In the genomic region with DNA sequence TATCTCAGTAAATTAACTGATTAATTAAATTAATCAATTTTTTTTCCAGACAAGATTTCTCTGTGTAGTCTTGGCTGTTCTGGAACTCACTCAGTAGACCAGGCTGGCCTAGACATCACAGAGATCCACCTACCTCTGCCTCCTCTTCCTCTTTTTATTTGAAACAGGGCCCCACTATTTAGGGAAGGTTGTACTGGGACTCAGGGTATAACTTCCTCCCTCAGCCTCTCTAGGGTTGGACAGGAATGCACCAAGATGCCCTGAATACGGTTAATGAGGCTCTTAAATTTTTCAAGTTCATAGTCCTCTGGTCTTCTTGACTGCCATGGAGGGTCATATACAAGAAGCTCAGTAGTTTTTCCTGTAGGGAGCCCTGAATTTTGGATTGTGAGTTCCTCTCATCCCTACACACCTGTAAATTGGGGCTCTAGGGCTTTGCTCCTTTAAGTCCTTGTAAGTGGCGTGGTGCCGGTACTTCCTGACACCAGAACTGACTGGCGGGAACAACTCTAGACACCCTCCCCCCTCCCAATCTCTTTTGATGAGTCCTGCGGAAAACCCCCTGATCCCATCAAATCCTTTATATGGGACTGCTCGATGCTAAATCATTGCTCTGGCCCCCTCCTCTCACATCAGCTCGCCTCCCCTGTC, we compare ENCODE assay signal across 8 mouse cellular contexts. TPM values are rescaled to one million over a fixed set of nuclear protein-coding genes. Genes with fewer than 3 reads are reported as not detected.
A peak's percentile ranks its signal among the peaks of the same experiment; 100 is the strongest.
DNase-seq lines count a peak whose midpoint lies in the region; ATAC-seq and TF ChIP-seq lines count a peak whose summit lies in the region.

No protein-coding gene starts in this region.

- no peak for TF ChIP-seq CTCF in spleen, adult 2 months (IDR thresholded peaks at IDR 0.05; ENCODE audit: extremely low read depth, insufficient read depth, insufficient read length, insufficient replicate concordance)

- H3K4me1 ChIP-seq in spleen, adult 2 months (ENCODE audit: control insufficient read depth, insufficient read depth, insufficient read length), result peaks cover 18% of the 10 kb centered on the region
- peaks cover 16% of the 10 kb centered on the region for H3K4me1 ChIP-seq in forebrain, embryonic 12.5 days
- peaks cover 17% of the 10 kb centered on the region; the same call in 1 of the 2 replicates for H3K4me1 ChIP-seq in limb, embryonic 12.5 days (replicated peaks)
- H3K4me1 ChIP-seq in neural tube, embryonic 15.5 days, result peaks cover 25% of the 10 kb centered on the region

- no peak for ATAC-seq in forebrain, embryonic 12.5 days (ENCODE audit: low FRiP score)
- 0 out of 2 replicates have a peak, but pooled peaks have one; percentile 28 for ATAC-seq in limb, embryonic 12.5 days (ENCODE audit: insufficient number of reproducible peaks, insufficient read depth, low FRiP score, low TSS enrichment, low read depth)
- no peak; the same call in 1 of the 2 replicates for ATAC-seq in neural tube, embryonic 15.5 days (ENCODE audit: low FRiP score)
- no peak for ATAC-seq in cerebellum, adult (ENCODE audit: insufficient number of reproducible peaks, low FRiP score, low TSS enrichment)

- H3K9me3 ChIP-seq in forebrain, embryonic 12.5 days, result no peaks in the 10 kb centered on the region
- no peaks in the 10 kb centered on the region for H3K9me3 ChIP-seq in limb, embryonic 12.5 days
- no peaks in the 10 kb centered on the region for H3K9me3 ChIP-seq in neural tube, embryonic 15.5 days (replicated peaks)

- peak overlapping the region; percentile 66 for H3K27ac ChIP-seq in spleen, adult 2 months (ENCODE audit: insufficient read depth, low read length)
- 0 out of 2 replicates have a peak overlapping the region, but pooled peaks have one; percentile 19 for H3K27ac ChIP-seq in forebrain, embryonic 12.5 days
- H3K27ac ChIP-seq in limb, embryonic 12.5 days, result peak overlapping the region; percentile 81; the same call in 1 of the 2 replicates
- peak overlapping the region; percentile 88 for H3K27ac ChIP-seq in neural tube, embryonic 15.5 days (replicated peaks)

- H3K4me3 ChIP-seq in spleen, adult 2 months (ENCODE audit: extremely low read depth, insufficient read depth, insufficient read length), result peak overlapping the region; percentile 91
- peak overlapping the region; percentile 93 for H3K4me3 ChIP-seq in forebrain, embryonic 12.5 days (replicated peaks)
- peak overlapping the region; percentile 88 for H3K4me3 ChIP-seq in limb, embryonic 12.5 days (replicated peaks)
- H3K4me3 ChIP-seq in neural tube, embryonic 15.5 days (replicated peaks), result peak overlapping the region; percentile 95

- H3K36me3 ChIP-seq in spleen, adult 2 months (ENCODE audit: control insufficient read depth, insufficient read depth, low read length), result no peaks in the 10 kb centered on the region
- peaks cover 7% of the 10 kb centered on the region for H3K36me3 ChIP-seq in forebrain, embryonic 12.5 days (replicated peaks)
- H3K36me3 ChIP-seq in limb, embryonic 12.5 days, result peaks cover 10% of the 10 kb centered on the region
- H3K36me3 ChIP-seq in neural tube, embryonic 15.5 days, result no peaks in the 10 kb centered on the region

- no peak for DNase-seq in spleen, adult 2 months (ENCODE audit: low read depth in 1 of 2, low spot score in 2 of 2)
- DNase-seq in spleen, postnatal 4 days (ENCODE audit: low spot score in 2 of 2), result no peak
- no peak for DNase-seq in layer of hippocampus, adult 9-10 months (ENCODE audit: low spot score)
- DNase-seq in left cerebral cortex, adult 8-10 months (ENCODE audit: low spot score in 2 of 2), result no peak

- no peaks in the 10 kb centered on the region for H3K27me3 ChIP-seq in spleen, adult 2 months (ENCODE audit: control insufficient read depth, insufficient read depth, low read length)
- H3K27me3 ChIP-seq in forebrain, embryonic 12.5 days, result 0 out of 2 replicates have a peak, but pooled peaks cover 3% of the 10 kb centered on the region
- no peaks in the 10 kb centered on the region for H3K27me3 ChIP-seq in limb, embryonic 12.5 days
- no peaks in the 10 kb centered on the region for H3K27me3 ChIP-seq in neural tube, embryonic 15.5 days (replicated peaks)

- peak overlapping the region; percentile 81 for H3K9ac ChIP-seq in forebrain, embryonic 12.5 days
- peak overlapping the region; percentile 92 for H3K9ac ChIP-seq in limb, embryonic 12.5 days (replicated peaks)
- H3K9ac ChIP-seq in neural tube, embryonic 15.5 days (replicated peaks), result peak overlapping the region; percentile 91

- WGBS in spleen, adult 2 months, result 3% methylated on average over 7 of the region's 7 CpGs
- WGBS in forebrain, embryonic 12.5 days, result 6% methylated on average over 7 of the region's 7 CpGs
- 4% methylated on average over 7 of the region's 7 CpGs for WGBS in limb, embryonic 12.5 days
- WGBS in neural tube, embryonic 15.5 days, result 5% methylated on average over 7 of the region's 7 CpGs

- no peak for TF ChIP-seq POLR2A in spleen, adult 2 months (IDR thresholded peaks at IDR 0.05; ENCODE audit: low read depth, low read length)

- peak overlapping the region; percentile 79 for H3K4me2 ChIP-seq in forebrain, embryonic 12.5 days
- H3K4me2 ChIP-seq in limb, embryonic 12.5 days, result peak overlapping the region; percentile 68
- H3K4me2 ChIP-seq in neural tube, embryonic 15.5 days, result peak overlapping the region; percentile 79

RNA-seq across cellular contexts. Expression of gene Bri3bp, which starts 0.7 kb away (rescaled TPM):
- polyA plus RNA-seq in spleen, adult 2 months (2012; rRNA removed), result 21.2 and 21.5 TPM in 2 replicates
- polyA plus RNA-seq in forebrain, embryonic 12.5 days (2016; fragmentation: Nextera tagmentation; extraction: Ambion mirVana), result 37.4 and 43.0 TPM in 2 replicates
- polyA plus RNA-seq in limb, embryonic 12.5 days (2016; fragmentation: Nextera tagmentation; extraction: Ambion mirVana), result 40.3 and 40.7 TPM in 2 replicates
- polyA plus RNA-seq in neural tube, embryonic 15.5 days (2015; fragmentation: Nextera tagmentation; extraction: Ambion mirVana), result 37.3 and 40.6 TPM in 2 replicates
- total RNA-seq in left cerebral cortex, adult 8-10 months (2022), result 10 to 100 TPM; 81.9 to 94.4 (median 86.6) TPM

RNA-seq across cellular contexts. Expression of gene Dhx37, which starts 6.8 kb away (rescaled TPM):
- 17.0 and 21.0 TPM in 2 replicates for polyA plus RNA-seq in spleen, adult 2 months (2012; rRNA removed)
- 16.5 and 17.1 TPM in 2 replicates for polyA plus RNA-seq in forebrain, embryonic 12.5 days (2016; fragmentation: Nextera tagmentation; extraction: Ambion mirVana)
- polyA plus RNA-seq in limb, embryonic 12.5 days (2016; fragmentation: Nextera tagmentation; extraction: Ambion mirVana), result 16.1 and 16.5 TPM in 2 replicates
- 9.9 and 10.9 TPM in 2 replicates for polyA plus RNA-seq in neural tube, embryonic 15.5 days (2015; fragmentation: Nextera tagmentation; extraction: Ambion mirVana)
- total RNA-seq in left cerebral cortex, adult 8-10 months (2022), result 10 to 100 TPM in 3 of 4 experiments, 1 to 10 TPM in 1; 9.4 to 12.9 (median 11.7) TPM

RNA-seq across cellular contexts. Expression of gene Aacs, which starts 34.9 kb away (rescaled TPM):
- polyA plus RNA-seq in spleen, adult 2 months (2012; rRNA removed), result 23.4 and 27.1 TPM in 2 replicates
- polyA plus RNA-seq in forebrain, embryonic 12.5 days (2016; fragmentation: Nextera tagmentation; extraction: Ambion mirVana), result 54.8 and 62.3 TPM in 2 replicates
- polyA plus RNA-seq in limb, embryonic 12.5 days (2016; fragmentation: Nextera tagmentation; extraction: Ambion mirVana), result 35.7 and 40.1 TPM in 2 replicates
- polyA plus RNA-seq in neural tube, embryonic 15.5 days (2015; fragmentation: Nextera tagmentation; extraction: Ambion mirVana), result 92.1 and 103 TPM in 2 replicates
- total RNA-seq in left cerebral cortex, adult 8-10 months (2022), result 10 to 100 TPM; 40.9 to 49.1 (median 44.4) TPM

RNA-seq across cellular contexts. Expression of gene Ubc, which starts 50.7 kb away (rescaled TPM):
- polyA plus RNA-seq in spleen, adult 2 months (2012; rRNA removed), result 316 and 423 TPM in 2 replicates
- 1,113 and 1,114 TPM in 2 replicates for polyA plus RNA-seq in forebrain, embryonic 12.5 days (2016; fragmentation: Nextera tagmentation; extraction: Ambion mirVana)
- polyA plus RNA-seq in limb, embryonic 12.5 days (2016; fragmentation: Nextera tagmentation; extraction: Ambion mirVana), result 1,024 and 1,053 TPM in 2 replicates
- 1,353 and 1,380 TPM in 2 replicates for polyA plus RNA-seq in neural tube, embryonic 15.5 days (2015; fragmentation: Nextera tagmentation; extraction: Ambion mirVana)
- total RNA-seq in left cerebral cortex, adult 8-10 months (2022), result 100 to 1,000 TPM; 799 to 904 (median 900) TPM

RNA-seq across cellular contexts. Expression of gene Gm10382, which starts 51.6 kb away (rescaled TPM):
- 0.08 and 0.15 TPM in 2 replicates for polyA plus RNA-seq in spleen, adult 2 months (2012; rRNA removed)
- polyA plus RNA-seq in forebrain, embryonic 12.5 days (2016; fragmentation: Nextera tagmentation; extraction: Ambion mirVana), result 0.91 and 0.97 TPM in 2 replicates
- 0.39 and 0.46 TPM in 2 replicates for polyA plus RNA-seq in limb, embryonic 12.5 days (2016; fragmentation: Nextera tagmentation; extraction: Ambion mirVana)
- 0.59 and 0.74 TPM in 2 replicates for polyA plus RNA-seq in neural tube, embryonic 15.5 days (2015; fragmentation: Nextera tagmentation; extraction: Ambion mirVana)
- total RNA-seq in left cerebral cortex, adult 8-10 months (2022), result under 1 TPM in 2 of 4 experiments, not detected in 2; 0.39 to 0.51 TPM

Comparison
In these comparisons a context has a peak if more than half of its experiments do, and no peak if none do; other contexts are left out.
1. H3K27ac ChIP-seq: peak in every context shown above with its lines; median percentile 88 in neural tube, embryonic 15.5 days; 81 in limb, embryonic 12.5 days; 66 in spleen, adult 2 months; 19 in forebrain, embryonic 12.5 days.